Mouse (Mus musculus): Measurements from ENCODE around the gene Atp2b4. TPM values are rescaled to one million over a fixed set of nuclear protein-coding genes. Genes with fewer than 3 reads are reported as not detected.

Gene Atp2b4
- polyA plus RNA-seq, 2 experiments: 22.9 to 23.7 TPM

- Histone ChIP-seq H3K27ac (replicated peaks; ENCODE audit: low read depth, low read length) (peak overlapping the region; percentile 63; the same call in 1 of the 2 replicates), H3K27me3 (ENCODE audit: control insufficient read depth, insufficient read depth, low read length) (no peaks in the 10 kb centered on the region), H3K9ac (ENCODE audit: low read depth, low read length, severe bottlenecking) (peak overlapping the region; percentile 58), H3K4me3 (replicated peaks; ENCODE audit: low read length) (peak overlapping the region; percentile 68), H3K4me1 (ENCODE audit: control insufficient read depth, insufficient read depth, low read length) (peaks cover 29% of the 10 kb centered on the region), H3K4me2 (replicated peaks; ENCODE audit: low read depth, low read length, severe bottlenecking) (peak overlapping the region; percentile 94), H3K36me3 (ENCODE audit: control insufficient read depth, insufficient read depth, low read length) (no peaks in the 10 kb centered on the region), H3K9me3 (ENCODE audit: control insufficient read depth, low read length) (no peaks in the 10 kb centered on the region)
- no peak for TF ChIP-seq POLR2A (IDR thresholded peaks at IDR 0.05; ENCODE audit: borderline replicate concordance, extremely low read depth, insufficient read depth, insufficient read length)
- WGBS: 2% methylated on average over 21 of the region's 21 CpGs
- ATAC-seq (ENCODE audit: low FRiP score, low read depth) (no peak), DNase-seq (ENCODE audit: low spot score) (peak; percentile 41)
These were observed 975 bp downstream of the Atp2b4 start for GRCm38 (mm10) chr1:133799686-133800445.

GRCm38 (mm10) chr1:133798821-133799415 lies 1.9 kb downstream of the Atp2b4 start:
- Histone ChIP-seq H3K9ac (ENCODE audit: low read depth, low read length, severe bottlenecking) (peak overlapping the region; percentile 58; the same call in 1 of the 2 replicates), H3K27ac (replicated peaks; ENCODE audit: low read depth, low read length) (no peak overlapping the region), H3K4me1 (ENCODE audit: control insufficient read depth, insufficient read depth, low read length) (peaks cover 29% of the 10 kb centered on the region), H3K27me3 (ENCODE audit: control insufficient read depth, insufficient read depth, low read length) (no peaks in the 10 kb centered on the region), H3K4me2 (replicated peaks; ENCODE audit: low read depth, low read length, severe bottlenecking) (peak overlapping the region; percentile 94), H3K9me3 (ENCODE audit: control insufficient read depth, low read length) (no peaks in the 10 kb centered on the region), H3K36me3 (ENCODE audit: control insufficient read depth, insufficient read depth, low read length) (no peaks in the 10 kb centered on the region), H3K4me3 (replicated peaks; ENCODE audit: low read length) (peak overlapping the region; percentile 68)
- ATAC-seq (ENCODE audit: low FRiP score, low read depth) (no peak), DNase-seq (ENCODE audit: low spot score) (no peak)
- 75% methylated on average over 1 of the region's 1 CpGs for WGBS
- TF ChIP-seq POLR2A (IDR thresholded peaks at IDR 0.05; ENCODE audit: borderline replicate concordance, extremely low read depth, insufficient read depth, insufficient read length): no peak

- Histone ChIP-seq H3K4me3 (replicated peaks; ENCODE audit: low read length) (peak overlapping the region; percentile 68; the same call in 1 of the 2 replicates), H3K4me2 (replicated peaks; ENCODE audit: low read depth, low read length, severe bottlenecking) (peak overlapping the region; percentile 94), H3K9ac (ENCODE audit: low read depth, low read length, severe bottlenecking) (no peak overlapping the region), H3K9me3 (ENCODE audit: control insufficient read depth, low read length) (no peaks in the 10 kb centered on the region), H3K27me3 (ENCODE audit: control insufficient read depth, insufficient read depth, low read length) (no peaks in the 10 kb centered on the region), H3K27ac (replicated peaks; ENCODE audit: low read depth, low read length) (no peak overlapping the region), H3K4me1 (ENCODE audit: control insufficient read depth, insufficient read depth, low read length) (peaks cover 29% of the 10 kb centered on the region), H3K36me3 (ENCODE audit: control insufficient read depth, insufficient read depth, low read length) (no peaks in the 10 kb centered on the region)
- ATAC-seq (ENCODE audit: low FRiP score, low read depth) (no peak), DNase-seq (ENCODE audit: low spot score) (no peak)
- no peak for TF ChIP-seq POLR2A (IDR thresholded peaks at IDR 0.05; ENCODE audit: borderline replicate concordance, extremely low read depth, insufficient read depth, insufficient read length)
- WGBS: 36% methylated on average over 9 of the region's 9 CpGs
These were observed 2.6 kb downstream of the Atp2b4 start for GRCm38 (mm10) chr1:133797979-133798820.

GRCm38 (mm10) chr1:133797327-133797978 lies 3.4 kb downstream of the Atp2b4 start:
- 58% methylated on average over 1 of the region's 1 CpGs for WGBS
- DNase-seq (ENCODE audit: low spot score): no peak
- H3K27me3 ChIP-seq (ENCODE audit: control insufficient read depth, insufficient read depth, low read length): no peaks in the 10 kb centered on the region
- no peak overlapping the region for H3K4me2 ChIP-seq (replicated peaks; ENCODE audit: low read depth, low read length, severe bottlenecking)
- H3K36me3 ChIP-seq (ENCODE audit: control insufficient read depth, insufficient read depth, low read length): no peaks in the 10 kb centered on the region
- no peak for ATAC-seq (ENCODE audit: low FRiP score, low read depth)
- no peak overlapping the region for H3K9ac ChIP-seq (ENCODE audit: low read depth, low read length, severe bottlenecking)
- H3K27ac ChIP-seq (replicated peaks; ENCODE audit: low read depth, low read length): no peak overlapping the region
- TF ChIP-seq POLR2A (IDR thresholded peaks at IDR 0.05; ENCODE audit: borderline replicate concordance, extremely low read depth, insufficient read depth, insufficient read length): no peak
- H3K9me3 ChIP-seq (ENCODE audit: control insufficient read depth, low read length): no peaks in the 10 kb centered on the region
- no peak overlapping the region for H3K4me3 ChIP-seq (replicated peaks; ENCODE audit: low read length)
- H3K4me1 ChIP-seq (ENCODE audit: control insufficient read depth, insufficient read depth, low read length): peaks cover 29% of the 10 kb centered on the region

Measured in limb, embryonic 14.5 days (tissue).